Mouse (Mus musculus): Measurements from ENCODE around the gene Rpl23. TPM values are rescaled to one million over a fixed set of nuclear protein-coding genes. Genes with fewer than 3 reads are reported as not detected.
A peak's percentile ranks its signal among the peaks of the same experiment; 100 is the strongest.

The Rpl23 gene
- polyA plus RNA-seq, 1 experiment from 2014 or later = 454 TPM

DNA sequence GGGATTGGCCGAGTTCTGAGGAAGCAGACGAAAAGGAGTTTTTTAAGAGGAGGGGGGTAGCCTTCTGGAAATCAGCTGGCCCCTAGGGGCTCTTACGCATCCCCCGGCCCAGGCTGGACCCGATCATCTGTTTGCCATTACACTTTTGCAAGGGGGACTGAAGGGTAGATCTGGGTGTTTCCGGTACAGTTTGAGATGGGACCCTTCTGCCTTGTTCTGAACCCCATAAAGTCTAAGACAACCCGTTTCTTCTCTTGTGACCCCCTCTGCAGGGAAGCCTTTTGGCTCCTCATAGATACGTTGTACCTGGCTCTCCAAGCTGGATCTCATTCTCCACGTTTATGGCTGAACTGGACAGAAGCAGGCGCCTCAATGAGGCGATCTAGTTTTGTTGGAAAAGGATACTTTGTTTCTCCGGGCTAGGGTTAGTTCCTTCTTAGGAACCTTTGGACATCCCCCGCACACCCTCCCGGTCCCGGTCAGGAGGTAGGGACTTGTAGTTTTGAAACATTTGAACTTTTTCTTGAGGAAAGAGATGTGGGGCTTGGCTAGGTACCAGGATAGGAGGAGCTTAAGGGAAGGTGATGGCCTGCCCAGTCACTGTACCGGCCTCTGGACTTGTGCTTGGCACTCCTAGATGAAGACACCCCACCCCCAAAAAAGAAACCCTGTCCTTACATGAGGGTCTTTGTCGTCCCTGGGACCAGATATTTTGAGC is 18.6 kb upstream of the Rpl23 start:
- Histone ChIP-seq H3K9ac (ENCODE audit: low read length) (peak overlapping the region; percentile 83), H3K4me1 (replicated peaks; ENCODE audit: control insufficient read depth, insufficient read depth, low read length) (peaks cover 18% of the 10 kb centered on the region), H3K27me3 (ENCODE audit: control insufficient read depth, insufficient read depth, low read length) (no peaks in the 10 kb centered on the region), H3K36me3 (ENCODE audit: control insufficient read depth, insufficient read depth, low read length) (no peaks in the 10 kb centered on the region), H3K4me2 (ENCODE audit: low read depth, low read length, severe bottlenecking) (peak overlapping the region; percentile 76), H3K27ac (ENCODE audit: low read depth, low read length) (peak overlapping the region; percentile 55), H3K9me3 (ENCODE audit: control insufficient read depth, low read length) (no peaks in the 10 kb centered on the region), H3K4me3 (ENCODE audit: low read depth, low read length) (peak overlapping the region; percentile 72)
- ATAC-seq (replicated peaks; ENCODE audit: low FRiP score) = no peak
- WGBS = 6% methylated on average over 17 of the region's 17 CpGs
- no peak for DNase-seq (ENCODE audit: low spot score)

DNA sequence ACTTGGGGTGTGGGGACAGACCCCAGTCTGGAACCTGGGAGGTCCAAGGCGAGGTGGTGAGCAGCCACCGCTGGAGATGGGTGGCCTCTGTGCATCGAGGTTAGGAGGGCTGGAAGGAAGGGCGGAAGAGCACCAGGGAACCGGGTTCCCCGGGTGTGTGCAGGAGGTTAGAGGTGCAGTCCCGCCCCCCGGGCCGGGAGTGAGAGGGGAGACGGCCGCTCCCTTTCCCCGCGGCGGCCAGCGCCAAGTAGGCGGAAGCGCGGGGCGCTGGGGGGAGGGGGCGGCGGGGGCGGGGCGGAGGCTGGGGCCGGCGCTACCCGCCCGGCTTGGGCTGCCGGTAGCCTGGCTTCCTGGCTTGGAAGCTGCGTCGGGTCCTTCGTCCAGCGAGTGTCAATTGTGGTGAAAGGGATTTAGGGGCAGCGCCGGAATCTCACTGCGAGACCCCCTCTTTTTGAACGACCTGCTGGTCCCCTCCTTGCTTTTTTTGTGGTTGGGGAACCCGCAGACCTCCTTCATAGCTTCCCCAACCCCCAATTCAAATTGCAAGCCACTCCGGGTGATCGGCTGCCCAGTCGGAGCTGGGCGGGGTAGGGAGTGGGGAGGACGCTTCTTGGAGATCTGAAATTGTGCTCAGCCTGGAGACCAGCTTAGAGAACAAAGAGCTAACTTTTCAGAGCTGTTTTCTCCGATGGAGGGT is 17.9 kb upstream of the Rpl23 start:
- H3K4me2 ChIP-seq (ENCODE audit: low read depth, low read length, severe bottlenecking) = peak overlapping the region; percentile 76
- H3K9me3 ChIP-seq (ENCODE audit: control insufficient read depth, low read length) = no peaks in the 10 kb centered on the region
- whole genome bisulfite sequencing = under 1% methylated on average over 23 of the region's 43 CpGs
- DNase-seq (ENCODE audit: low spot score) (peak; percentile 85), ATAC-seq (replicated peaks; ENCODE audit: low FRiP score) (peak; percentile 76)
- H3K36me3 ChIP-seq (ENCODE audit: control insufficient read depth, insufficient read depth, low read length) = no peaks in the 10 kb centered on the region
- peaks cover 16% of the 10 kb centered on the region for H3K4me1 ChIP-seq (replicated peaks; ENCODE audit: control insufficient read depth, insufficient read depth, low read length)
- no peaks in the 10 kb centered on the region for H3K27me3 ChIP-seq (ENCODE audit: control insufficient read depth, insufficient read depth, low read length)
- H3K4me3 ChIP-seq (ENCODE audit: low read depth, low read length) = peak overlapping the region; percentile 72
- H3K9ac ChIP-seq (ENCODE audit: low read length) = peak overlapping the region; percentile 83
- peak overlapping the region; percentile 55 for H3K27ac ChIP-seq (ENCODE audit: low read depth, low read length)

DNA sequence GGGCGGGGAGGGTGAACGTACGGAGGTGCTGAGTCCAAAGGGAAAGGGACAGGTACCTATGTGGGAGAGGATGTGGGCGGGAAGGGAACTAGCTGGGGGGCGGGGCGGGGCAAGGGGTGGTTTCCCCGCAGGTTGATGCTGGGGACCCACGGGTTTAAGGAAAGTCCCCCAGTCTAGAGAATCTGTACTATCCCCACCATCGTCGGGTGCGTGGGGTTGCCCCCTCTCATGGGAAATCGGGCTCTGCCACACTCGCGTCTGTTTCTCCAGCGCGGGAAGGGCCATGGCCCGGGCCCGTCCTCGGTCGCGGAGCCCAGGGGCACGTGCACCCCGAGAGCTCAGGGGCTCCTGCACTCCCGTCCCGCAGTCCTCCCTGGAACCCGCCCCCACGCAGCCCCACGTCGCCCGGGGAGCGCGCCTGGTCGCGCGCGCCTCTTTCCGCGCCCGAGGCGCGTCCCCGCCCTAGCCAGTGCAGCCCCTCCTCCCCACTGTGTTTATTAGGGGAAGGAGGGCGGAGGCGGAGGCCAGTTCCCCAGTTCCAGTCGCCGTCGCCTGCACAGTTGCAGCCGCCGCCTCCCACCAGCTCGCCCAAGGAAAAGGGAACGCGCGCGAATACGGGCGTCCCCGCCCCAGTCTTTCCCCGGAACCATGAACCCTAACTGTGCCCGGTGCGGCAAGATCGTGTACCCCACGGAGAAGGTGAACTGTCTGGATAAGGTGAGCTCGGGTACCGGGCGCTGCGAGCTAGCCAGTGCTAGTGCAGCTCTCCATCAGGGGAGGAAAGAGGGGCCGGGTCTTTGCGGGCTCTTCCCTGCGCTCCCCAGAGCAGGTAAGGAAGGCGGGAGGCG is 17.1 kb upstream of the Rpl23 start:
- Histone ChIP-seq H3K27me3 (ENCODE audit: control insufficient read depth, insufficient read depth, low read length) (no peaks in the 10 kb centered on the region), H3K9me3 (ENCODE audit: control insufficient read depth, low read length) (no peaks in the 10 kb centered on the region), H3K4me3 (ENCODE audit: low read depth, low read length) (peak overlapping the region; percentile 72), H3K36me3 (ENCODE audit: control insufficient read depth, insufficient read depth, low read length) (no peaks in the 10 kb centered on the region), H3K4me1 (replicated peaks; ENCODE audit: control insufficient read depth, insufficient read depth, low read length) (peaks cover 10% of the 10 kb centered on the region), H3K9ac (ENCODE audit: low read length) (peak overlapping the region; percentile 83), H3K27ac (ENCODE audit: low read depth, low read length) (peak overlapping the region; percentile 55), H3K4me2 (ENCODE audit: low read depth, low read length, severe bottlenecking) (peak overlapping the region; percentile 76)
- DNase-seq (ENCODE audit: low spot score) (peak; percentile 90), ATAC-seq (replicated peaks; ENCODE audit: low FRiP score) (peak; percentile 86)
- WGBS = under 1% methylated on average over 68 of the region's 71 CpGs

GRCm38 (mm10) chr11:97798782-97799145 is 16.5 kb upstream of the Rpl23 start, which contains the start of gene Lasp1:
Lasp1 (plus strand) TSS chr11:97799000.
- peak within 1 kb of the TSS; percentile 55 for H3K27ac ChIP-seq (ENCODE audit: low read depth, low read length)
- H3K9ac ChIP-seq (ENCODE audit: low read length) = peak within 1 kb of the TSS; percentile 83
- no peaks in the 10 kb centered on the region for H3K9me3 ChIP-seq (ENCODE audit: control insufficient read depth, low read length)
- DNase-seq (ENCODE audit: low spot score) (peak; percentile 94), ATAC-seq (replicated peaks; ENCODE audit: low FRiP score) (peak; percentile 58)
- H3K4me3 ChIP-seq (ENCODE audit: low read depth, low read length) = peak within 1 kb of the TSS; percentile 72
- no peaks in the 10 kb centered on the region for H3K27me3 ChIP-seq (ENCODE audit: control insufficient read depth, insufficient read depth, low read length)
- 1% methylated on average over 11 of the region's 11 CpGs for WGBS
- H3K4me1 ChIP-seq (replicated peaks; ENCODE audit: control insufficient read depth, insufficient read depth, low read length) = peaks cover 10% of the 10 kb centered on the region
- peak within 1 kb of the TSS; percentile 76 for H3K4me2 ChIP-seq (ENCODE audit: low read depth, low read length, severe bottlenecking)
- no peaks in the 10 kb centered on the region for H3K36me3 ChIP-seq (ENCODE audit: control insufficient read depth, insufficient read depth, low read length)

DNA sequence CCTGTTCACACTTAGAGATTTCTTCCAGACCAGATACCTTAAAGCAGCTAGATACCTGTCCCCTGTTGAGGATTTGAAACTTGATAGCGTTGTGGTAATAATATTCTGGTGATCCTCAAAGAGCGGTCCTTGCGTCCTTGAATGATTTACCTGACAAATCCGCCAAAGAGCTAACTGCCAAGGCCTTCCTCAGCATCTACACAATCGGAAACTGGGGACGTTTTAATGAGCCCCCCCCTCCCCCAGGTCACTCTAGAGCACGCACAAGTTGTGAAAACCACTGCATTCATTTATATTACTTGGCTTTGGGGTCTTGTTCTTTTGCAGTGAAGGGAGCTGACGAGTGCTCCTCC is 15.8 kb upstream of the Rpl23 start:
- peak overlapping the region; percentile 12; the same call in 1 of the 2 replicates for H3K4me2 ChIP-seq (ENCODE audit: low read depth, low read length, severe bottlenecking)
- ATAC-seq (replicated peaks; ENCODE audit: low FRiP score) = no peak
- no peaks in the 10 kb centered on the region for H3K27me3 ChIP-seq (ENCODE audit: control insufficient read depth, insufficient read depth, low read length)
- H3K9me3 ChIP-seq (ENCODE audit: control insufficient read depth, low read length) = no peaks in the 10 kb centered on the region
- DNase-seq (ENCODE audit: low spot score) = no peak
- WGBS = 37% methylated on average over 8 of the region's 8 CpGs
- no peak overlapping the region for H3K4me3 ChIP-seq (ENCODE audit: low read depth, low read length)
- H3K4me1 ChIP-seq (replicated peaks; ENCODE audit: control insufficient read depth, insufficient read depth, low read length) = peaks cover 10% of the 10 kb centered on the region
- no peak overlapping the region for H3K9ac ChIP-seq (ENCODE audit: low read length)
- H3K27ac ChIP-seq (ENCODE audit: low read depth, low read length) = no peak overlapping the region
- H3K36me3 ChIP-seq (ENCODE audit: control insufficient read depth, insufficient read depth, low read length) = no peaks in the 10 kb centered on the region

- no peaks in the 10 kb centered on the region for H3K27me3 ChIP-seq (ENCODE audit: control insufficient read depth, insufficient read depth, low read length)
- no peaks in the 10 kb centered on the region for H3K36me3 ChIP-seq (ENCODE audit: control insufficient read depth, insufficient read depth, low read length)
- no peaks in the 10 kb centered on the region for H3K9me3 ChIP-seq (ENCODE audit: control insufficient read depth, low read length)
- no peak overlapping the region for H3K9ac ChIP-seq (ENCODE audit: low read length)
- DNase-seq (ENCODE audit: low spot score) (peak; percentile 52), ATAC-seq (replicated peaks; ENCODE audit: low FRiP score) (no peak)
- no peak overlapping the region for H3K27ac ChIP-seq (ENCODE audit: low read depth, low read length)
- no peak overlapping the region for H3K4me3 ChIP-seq (ENCODE audit: low read depth, low read length)
- no peak overlapping the region for H3K4me2 ChIP-seq (ENCODE audit: low read depth, low read length, severe bottlenecking)
- 58% methylated on average over 15 of the region's 15 CpGs for WGBS
- H3K4me1 ChIP-seq (replicated peaks; ENCODE audit: control insufficient read depth, insufficient read depth, low read length) = peaks cover 10% of the 10 kb centered on the region
Measured at GRCm38 (mm10) chr11:97797369-97798082, 15.3 kb upstream of the Rpl23 start.

GRCm38 (mm10) chr11:97796910-97797309 is 14.7 kb upstream of the Rpl23 start:
- no peaks in the 10 kb centered on the region for H3K36me3 ChIP-seq (ENCODE audit: control insufficient read depth, insufficient read depth, low read length)
- H3K9me3 ChIP-seq (ENCODE audit: control insufficient read depth, low read length) = no peaks in the 10 kb centered on the region
- no peak overlapping the region for H3K27ac ChIP-seq (ENCODE audit: low read depth, low read length)
- H3K4me1 ChIP-seq (replicated peaks; ENCODE audit: control insufficient read depth, insufficient read depth, low read length) = peaks cover 8% of the 10 kb centered on the region
- no peaks in the 10 kb centered on the region for H3K27me3 ChIP-seq (ENCODE audit: control insufficient read depth, insufficient read depth, low read length)
- DNase-seq (ENCODE audit: low spot score) (peak; percentile 80), ATAC-seq (replicated peaks; ENCODE audit: low FRiP score) (no peak)
- no peak overlapping the region for H3K9ac ChIP-seq (ENCODE audit: low read length)
- WGBS = 3% methylated on average over 6 of the region's 6 CpGs
- H3K4me2 ChIP-seq (ENCODE audit: low read depth, low read length, severe bottlenecking) = no peak overlapping the region
- H3K4me3 ChIP-seq (ENCODE audit: low read depth, low read length) = no peak overlapping the region

GRCm38 (mm10) chr11:97793165-97793564 is 10.9 kb upstream of the Rpl23 start:
- Histone ChIP-seq H3K9me3 (ENCODE audit: control insufficient read depth, low read length) (no peaks in the 10 kb centered on the region), H3K27ac (ENCODE audit: low read depth, low read length) (no peak overlapping the region), H3K4me3 (ENCODE audit: low read depth, low read length) (no peak overlapping the region), H3K9ac (ENCODE audit: low read length) (no peak overlapping the region), H3K4me1 (replicated peaks; ENCODE audit: control insufficient read depth, insufficient read depth, low read length) (no peaks in the 10 kb centered on the region), H3K27me3 (ENCODE audit: control insufficient read depth, insufficient read depth, low read length) (no peaks in the 10 kb centered on the region), H3K36me3 (ENCODE audit: control insufficient read depth, insufficient read depth, low read length) (no peaks in the 10 kb centered on the region), H3K4me2 (ENCODE audit: low read depth, low read length, severe bottlenecking) (no peak overlapping the region)
- no peak for DNase-seq (ENCODE audit: low spot score)
- no peak for ATAC-seq (replicated peaks; ENCODE audit: low FRiP score)
- WGBS = 1% methylated on average over 2 of the region's 2 CpGs

Measured in forebrain, embryonic 11.5 days (tissue).